Mouse (Mus musculus) lung, postnatal 0 days (tissue): ENCODE measurements around the gene Adm2. TPM values are rescaled to one million over a fixed set of nuclear protein-coding genes. Genes with fewer than 3 reads are reported as not detected.

Experiments
- ATAC-seq: fragments of 200-750 bp; cut with Nextera tagmentation; 2 replicates; pipeline ENCODE4 v1.8.0; 2017; ENCODE audit warnings: moderate library complexity
- DNase-seq: peaks from one replicate; pipeline ENCODE4 v3.0.0-alpha.2; 2016; ENCODE audit warnings: low spot score
- H3K27ac ChIP-seq: fragments of 300-500 bp; sonication (generic); 2 replicates; pipeline ENCODE4 v1.5.1; 2014; ENCODE audit warnings: antibody characterized with exemption, mild to moderate bottlenecking, low read length, mixed read lengths
- H3K27me3 ChIP-seq: fragments of 300-500 bp; sonication (generic); replicated peaks from 2 replicates; pipeline ENCODE4 v1.6.1; 2014; ENCODE audit warnings: low read length, mixed read lengths; ENCODE audit not compliant: insufficient read depth
- H3K36me3 ChIP-seq: fragments of 300-500 bp; sonication (generic); 2 replicates; pipeline ENCODE4 v1.6.1; 2014; ENCODE audit warnings: low read length, mixed read lengths; ENCODE audit not compliant: insufficient read depth
- H3K4me1 ChIP-seq: fragments of 300-500 bp; sonication (generic); 2 replicates; pipeline ENCODE4 v1.6.1; 2014; ENCODE audit warnings: antibody characterized with exemption, low read depth, low read length, mixed read lengths; ENCODE audit not compliant: insufficient read depth
- H3K4me2 ChIP-seq: fragments of 300-500 bp; sonication (generic); replicated peaks from 2 replicates; pipeline ENCODE4 v1.6.1; 2014; ENCODE audit warnings: low read depth, mild to moderate bottlenecking, low read length, moderate library complexity, mixed read lengths
- H3K4me3 ChIP-seq: fragments of 300-500 bp; sonication (generic); 2 replicates; pipeline ENCODE4 v1.5.1; 2014; ENCODE audit warnings: low read depth, low read length
- H3K9ac ChIP-seq: fragments of 300-500 bp; sonication (generic); replicated peaks from 2 replicates; pipeline ENCODE4 v1.6.1; 2014; ENCODE audit warnings: low read depth, mild to moderate bottlenecking
- H3K9me3 ChIP-seq: fragments of 300-500 bp; sonication (generic); 2 replicates; pipeline ENCODE4 v1.6.1; 2016; ENCODE audit warnings: low read length, mixed read lengths
- CTCF ChIP-seq: IDR thresholded peaks from 2 replicates; pipeline ENCODE4 v1.5.1; 2016; ENCODE audit warnings: antibody characterized with exemption, mild to moderate bottlenecking
- EP300 ChIP-seq: IDR thresholded peaks from 2 replicates; pipeline ENCODE4 v1.6.1; 2016; ENCODE audit warnings: antibody characterized with exemption, mild to moderate bottlenecking, control low read depth
- WGBS: fragments of 180-500 bp; shearing (Covaris S2); extraction: QIAGEN DNeasy Blood & Tissue Kit; methylation state at CpG from one replicate; pipeline ENCODE4 v1.1.7; 2014; 5-methylcytosine and 5-hydroxymethylcytosine counted together
- microRNA-seq: library from miRNA; unstranded; fragments of <30 nt; microRNA quantifications from one replicate; pipeline ENCODE4, GENCODE M21; 2016
- polyA plus RNA-seq: library from polyadenylated mRNA; unstranded; fragments of >200 nt; fragmentation: Nextera tagmentation; extraction: Ambion mirVana; gene quantifications from 2 replicates; pipeline ENCODE4 v1.2.1, GENCODE M21; 2015

Adm2 gene
- polyA plus RNA-seq, 1 experiment from 2014 or later: 0.12 TPM

- no peak overlapping the region for H3K9ac ChIP-seq
- H3K36me3 ChIP-seq: peaks cover 34% of the 10 kb centered on the region
Observed at GRCm38 (mm10) chr15:89372536-89372935, 50.0 kb downstream of the Adm2 start.

DNA sequence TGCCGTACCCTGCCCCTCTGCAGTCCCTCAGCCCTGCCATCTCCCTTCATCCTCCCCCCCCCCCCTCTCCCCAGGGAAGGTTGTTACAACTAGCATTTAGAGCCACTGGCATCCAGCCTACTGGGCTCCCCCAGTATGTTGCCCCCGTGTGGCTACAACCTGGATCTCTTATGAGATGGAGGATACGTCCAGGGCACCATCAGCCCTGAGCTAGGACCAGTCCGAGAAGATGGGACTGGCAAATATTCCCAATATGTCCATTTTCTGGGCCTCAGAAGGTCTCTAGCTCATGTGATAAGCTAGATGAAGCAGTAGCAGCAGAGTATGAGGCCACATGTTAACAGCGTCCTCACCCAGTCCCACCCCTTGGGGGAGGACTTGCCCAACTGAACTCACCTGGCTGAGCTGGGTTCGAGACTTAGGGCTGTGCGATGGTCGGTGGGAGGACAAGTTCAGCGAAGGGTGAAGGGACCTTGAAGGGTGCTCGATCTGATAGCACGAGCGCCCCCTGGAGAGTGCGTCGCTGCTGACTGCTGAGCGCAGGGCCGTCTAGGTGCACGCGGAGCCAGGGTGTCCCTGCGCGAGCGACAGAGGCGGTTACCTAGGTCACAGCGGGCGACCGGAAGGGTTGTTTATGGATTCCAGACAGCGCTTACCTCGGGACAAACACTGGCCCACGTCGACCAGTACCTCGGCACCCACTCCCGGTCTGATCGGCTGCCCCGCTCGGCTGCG lies 50.7 kb downstream of the Adm2 start:
- peak; percentile 81 for TF ChIP-seq CTCF
- no peak for TF ChIP-seq EP300
- Histone ChIP-seq H3K27ac (peak overlapping the region; percentile 88), H3K9ac (peak overlapping the region; percentile 56), H3K36me3 (peaks cover 27% of the 10 kb centered on the region), H3K9me3 (no peaks in the 10 kb centered on the region), H3K4me2 (peak overlapping the region; percentile 85), H3K4me3 (peak overlapping the region; percentile 68), H3K27me3 (peaks cover 20% of the 10 kb centered on the region), H3K4me1 (peaks cover 8% of the 10 kb centered on the region)
- ATAC-seq: peak; percentile 92
- DNase-seq: peak; percentile 90
- WGBS: 1% methylated on average over 35 of the region's 35 CpGs

More at GRCm38 (mm10) chr15:89372536-89372935, 50.0 kb downstream of the Adm2 start:
- ATAC-seq: no peak
- TF ChIP-seq CTCF (no peak), EP300 (no peak)
- no peak overlapping the region for H3K4me2 ChIP-seq
- H3K4me3 ChIP-seq: no peak overlapping the region
- peaks cover 13% of the 10 kb centered on the region for H3K27me3 ChIP-seq
- H3K4me1 ChIP-seq: peaks cover 8% of the 10 kb centered on the region
- WGBS: 83% methylated on average over 7 of the region's 7 CpGs
- no peak overlapping the region for H3K27ac ChIP-seq
- no peaks in the 10 kb centered on the region for H3K9me3 ChIP-seq
- DNase-seq: no peak

DNA sequence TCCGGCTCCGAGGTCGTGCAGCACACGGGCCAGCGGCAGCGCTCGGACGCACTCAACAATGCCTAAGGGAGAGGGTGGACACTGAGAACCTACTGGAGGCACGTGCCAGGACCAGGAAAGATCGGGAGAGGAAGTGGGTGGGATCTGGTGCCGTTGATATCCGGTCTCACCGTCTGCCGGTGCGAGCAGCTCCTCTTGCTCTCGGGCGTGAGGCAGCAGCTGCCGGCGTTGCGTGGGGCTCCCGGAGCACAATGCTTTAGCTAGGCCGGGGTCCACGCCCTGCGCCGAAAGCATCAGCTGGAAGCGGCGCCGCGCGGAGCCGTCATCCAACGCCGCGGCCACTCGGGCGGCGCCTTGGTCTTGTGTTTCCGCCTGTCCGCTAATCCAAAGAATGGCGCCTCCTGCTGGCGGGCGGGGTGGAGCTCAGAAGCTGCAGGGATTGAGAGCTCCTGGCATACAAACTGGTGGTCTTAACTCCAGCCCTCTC lies 51.3 kb downstream of the Adm2 start, which contains the start of gene Sco2:
Sco2 (minus strand) TSS at position 85 of the 487 bp plus-strand sequence.
- peak; percentile 83 for TF ChIP-seq CTCF
- TF ChIP-seq EP300: no peak
- WGBS: 3% methylated on average over 37 of the region's 42 CpGs
- DNase-seq: peak; percentile 93
- peak within 1 kb of the TSS; percentile 88 for H3K27ac ChIP-seq
- peaks cover 8% of the 10 kb centered on the region for H3K4me1 ChIP-seq
- peak within 1 kb of the TSS; percentile 68 for H3K4me3 ChIP-seq
- peak within 1 kb of the TSS; percentile 85 for H3K4me2 ChIP-seq
- peaks cover 25% of the 10 kb centered on the region for H3K27me3 ChIP-seq
- peak within 1 kb of the TSS; percentile 56 for H3K9ac ChIP-seq
- H3K9me3 ChIP-seq: no peaks in the 10 kb centered on the region
- peak; percentile 88 for ATAC-seq
- H3K36me3 ChIP-seq: peaks cover 23% of the 10 kb centered on the region

Small RNA genes lying within 50 kb of the gene (microRNA-seq; reads per million reads assigned to microRNA genes)
- gene Mir6959: not detected

Other genes starting within 250 kb of the Adm2 start
- 41.8 and 43.4 TPM in 2 replicates for gene Trabd, start 247.6 kb upstream of the Adm2 start, polyA plus RNA-seq
- gene Selenoo, start 233.6 kb upstream of the Adm2 start, polyA plus RNA-seq: 13.9 and 16.0 TPM in 2 replicates
- 5.6 and 6.2 TPM in 2 replicates for gene Tubgcp6, start 199.6 kb upstream of the Adm2 start, polyA plus RNA-seq
- 14.8 and 15.1 TPM in 2 replicates for gene Hdac10, start 194.0 kb upstream of the Adm2 start, polyA plus RNA-seq
- gene Mapk12, start 182.0 kb upstream of the Adm2 start, polyA plus RNA-seq: 13.0 and 14.4 TPM in 2 replicates
- 7.4 and 8.5 TPM in 2 replicates for gene Mapk11, start 173.1 kb upstream of the Adm2 start, polyA plus RNA-seq
- 73.1 and 104 TPM in 2 replicates for gene Plxnb2, start 141.9 kb upstream of the Adm2 start, polyA plus RNA-seq
- 4.4 and 5.0 TPM in 2 replicates for gene Dennd6b, start 126.2 kb upstream of the Adm2 start, polyA plus RNA-seq
- 22.7 and 24.1 TPM in 2 replicates for gene Ppp6r2, start 111.2 kb upstream of the Adm2 start, polyA plus RNA-seq
- gene Sbf1, start 7.4 kb upstream of the Adm2 start, polyA plus RNA-seq: 28.1 and 30.9 TPM in 2 replicates
- gene Miox, start 11.7 kb downstream of the Adm2 start, polyA plus RNA-seq: not detected in 2 replicates
- gene Lmf2, start 32.9 kb downstream of the Adm2 start, polyA plus RNA-seq: 44.8 and 48.1 TPM in 2 replicates
- 73.7 and 80.7 TPM in 2 replicates for gene Ncaph2, start 33.0 kb downstream of the Adm2 start, polyA plus RNA-seq
- 5.9 and 8.7 TPM in 2 replicates for gene Sco2, start 51.1 kb downstream of the Adm2 start, polyA plus RNA-seq
- 2.1 and 2.2 TPM in 2 replicates for gene Tymp, start 54.3 kb downstream of the Adm2 start, polyA plus RNA-seq
- 33.2 and 34.9 TPM in 2 replicates for gene Odf3b, start 56.6 kb downstream of the Adm2 start, polyA plus RNA-seq
- gene Klhdc7b, start 62.2 kb downstream of the Adm2 start, polyA plus RNA-seq: not detected in 2 replicates
- not detected in 2 replicates for gene Syce3, start 87.8 kb downstream of the Adm2 start, polyA plus RNA-seq
- 3.3 and 4.3 TPM in 2 replicates for gene Cpt1b, start 103.1 kb downstream of the Adm2 start, polyA plus RNA-seq
- 2.2 and 3.0 TPM in 2 replicates for gene C730034F03Rik, start 106.9 kb downstream of the Adm2 start, polyA plus RNA-seq
- gene Gm44502, start 107.0 kb downstream of the Adm2 start, polyA plus RNA-seq: not detected in 2 replicates
- gene Chkb, start 107.2 kb downstream of the Adm2 start, polyA plus RNA-seq: 64.9 and 71.2 TPM in 2 replicates
- 0.06 and 0.14 TPM in 2 replicates for gene Mapk8ip2, start 131.2 kb downstream of the Adm2 start, polyA plus RNA-seq
- gene Arsa, start 154.7 kb downstream of the Adm2 start, polyA plus RNA-seq: 22.4 and 23.3 TPM in 2 replicates
- 1.8 and 2.2 TPM in 2 replicates for gene Shank3, start 176.9 kb downstream of the Adm2 start, polyA plus RNA-seq
- 0.08 TPM in 1 of 2 replicates, not detected in the other for gene Acr, start 245.6 kb downstream of the Adm2 start, polyA plus RNA-seq